Mouse (Mus musculus): Measurements from ENCODE around the gene 9130023H24Rik.

- TF ChIP-seq CTCF (IDR thresholded peaks at IDR 0.05; ENCODE audit: extremely low read depth, insufficient read length, insufficient replicate concordance, low read depth, low read length) = no peak
- no peak for TF ChIP-seq POLR2A (IDR thresholded peaks at IDR 0.05; ENCODE audit: low read depth, low read length)
Observed at GRCm38 (mm10) chr7:128265411-128265810, 27.6 kb upstream of the 9130023H24Rik start, which contains the start of gene Slc5a2.
